Mouse (Mus musculus): ENCODE data around the gene Chmp2b.

GRCm38 (mm10) chr16:65585699-65586098, 23.2 kb upstream of the Chmp2b start:
- TF ChIP-seq CTCF (IDR thresholded peaks at IDR 0.05; ENCODE audit: low read depth, low read length): no peak
- no peak for TF ChIP-seq GATA1 (IDR thresholded peaks at IDR 0.05; ENCODE audit: borderline replicate concordance, low read length)
- TF ChIP-seq TAL1 (conservative IDR thresholded peaks at IDR 0.05; ENCODE audit: low read depth, low read length): no peak
- no peak for TF ChIP-seq POLR2AphosphoS5 (IDR thresholded peaks at IDR 0.05; ENCODE audit: insufficient replicate concordance, low read depth, low read length)
